Mouse (Mus musculus) left cerebral cortex, postnatal 10 days (tissue): ENCODE data around the gene Ctla4. TPM values are rescaled to one million over a fixed set of nuclear protein-coding genes. Genes with fewer than 3 reads are reported as not detected.
A peak's percentile ranks its signal among the peaks of the same experiment; 100 is the strongest.

Source experiments
- DNase-seq, 2 experiments: peaks; one replicate each; pipeline ENCODE4 v3.0.0; 2021 to 2022; ENCODE audit warnings: low spot score in 2 of 2, mixed read lengths in 1 of 2; ENCODE audit errors: extremely low spot score in 1 of 2
- intact Hi-C: fragments of 180-260 bp; cut with DNase I; formaldehyde crosslinking; loops from one replicate; pipeline ENCODE4 v1.15.1; 2025
- total RNA-seq, 2 experiments: library from RNA; stranded (reverse); gene quantifications; 2 replicates each; pipeline ENCODE4 v1.2.3; 2021

Gene Ctla4
- not detected for total RNA-seq

GRCm38 (mm10) chr1:60886981-60887380, at the start of gene Ctla4:
Gene Ctla4 (plus strand): TSS chr1:60887000.
- intact Hi-C loops, result no loop called here
- no peak for DNase-seq

GRCm38 (mm10) chr1:60839161-60839560, 47.6 kb upstream of the Ctla4 start:
- DNase-seq, result no peak
- intact Hi-C loops, result no loop called here

GRCm38 (mm10) chr1:60845318-60846060, 41.3 kb upstream of the Ctla4 start:
- intact Hi-C loops, result loop anchor here (5.0 kb wide), 1 partner anchor 278 kb away; the partner anchor contains the start of gene Raph1

GRCm38 (mm10) chr1:60846616-60847275, 40.1 kb upstream of the Ctla4 start:
- peak in 1 of 2 experiments; percentile 57 for DNase-seq
- intact Hi-C loops, result loop anchor here (5.0 kb wide), 1 partner anchor 279 kb away; the partner anchor contains the start of gene Raph1

More at GRCm38 (mm10) chr1:60845318-60846060, 41.3 kb upstream of the Ctla4 start:
- DNase-seq, result no peak

- intact Hi-C loops, result loop anchor here (5.0 kb wide), 1 partner anchor 282 kb away; the partner anchor contains the start of gene Raph1
- DNase-seq, result no peak
Observed at GRCm38 (mm10) chr1:60849112-60849511, 37.7 kb upstream of the Ctla4 start.

GRCm38 (mm10) chr1:60849816-60850215, 37.0 kb upstream of the Ctla4 start:
- DNase-seq, result no peak

GRCm38 (mm10) chr1:60851041-60851781, 35.6 kb upstream of the Ctla4 start:
- intact Hi-C loops, result no loop called here
- DNase-seq, result no peak

More at GRCm38 (mm10) chr1:60849816-60850215, 37.0 kb upstream of the Ctla4 start:
- intact Hi-C loops, result loop anchor here (5.0 kb wide), 1 partner anchor 283 kb away; the partner anchor contains the start of gene Raph1

- no peak for DNase-seq
- intact Hi-C loops, result no loop called here
Observed at GRCm38 (mm10) chr1:60852075-60852769, 34.6 kb upstream of the Ctla4 start.

- intact Hi-C loops, result no loop called here
- no peak for DNase-seq
Observed at GRCm38 (mm10) chr1:60852770-60853147, 34.0 kb upstream of the Ctla4 start.

GRCm38 (mm10) chr1:60853330-60853956, 33.4 kb upstream of the Ctla4 start:
- DNase-seq, result no peak
- intact Hi-C loops, result no loop called here

- intact Hi-C loops, result no loop called here
- DNase-seq, result no peak
Observed at GRCm38 (mm10) chr1:60853991-60854390, 32.8 kb upstream of the Ctla4 start.

GRCm38 (mm10) chr1:60857351-60858220, 29.2 kb upstream of the Ctla4 start:
- intact Hi-C loops, result no loop called here
- DNase-seq, result no peak

- no peak for DNase-seq
Observed at GRCm38 (mm10) chr1:60859159-60859558, 27.6 kb upstream of the Ctla4 start.

GRCm38 (mm10) chr1:60859842-60860241, 27.0 kb upstream of the Ctla4 start:
- DNase-seq, result no peak
- intact Hi-C loops, result loop anchor here (5.0 kb wide), 1 partner anchor 373 kb away; no protein-coding TSS in a partner anchor

More at GRCm38 (mm10) chr1:60859159-60859558, 27.6 kb upstream of the Ctla4 start:
- intact Hi-C loops, result no loop called here

GRCm38 (mm10) chr1:60860357-60860946, 26.3 kb upstream of the Ctla4 start:
- peak in 1 of 2 experiments; percentile 70 for DNase-seq
- intact Hi-C loops, result loop anchor here (5.0 kb wide), 1 partner anchor 373 kb away; no protein-coding TSS in a partner anchor

GRCm38 (mm10) chr1:60860955-60861354, 25.8 kb upstream of the Ctla4 start:
- intact Hi-C loops, result loop anchor here (5.0 kb wide), 1 partner anchor 374 kb away; no protein-coding TSS in a partner anchor
- DNase-seq, result peak in 1 of 2 experiments; percentile 34

- no peak for DNase-seq
- intact Hi-C loops, result loop anchor here (5.0 kb wide), 1 partner anchor 374 kb away; no protein-coding TSS in a partner anchor
Observed at GRCm38 (mm10) chr1:60861431-60861830, 25.4 kb upstream of the Ctla4 start.
